Mouse (Mus musculus): ENCODE results near the gene Gne.

The Gne gene

DNA sequence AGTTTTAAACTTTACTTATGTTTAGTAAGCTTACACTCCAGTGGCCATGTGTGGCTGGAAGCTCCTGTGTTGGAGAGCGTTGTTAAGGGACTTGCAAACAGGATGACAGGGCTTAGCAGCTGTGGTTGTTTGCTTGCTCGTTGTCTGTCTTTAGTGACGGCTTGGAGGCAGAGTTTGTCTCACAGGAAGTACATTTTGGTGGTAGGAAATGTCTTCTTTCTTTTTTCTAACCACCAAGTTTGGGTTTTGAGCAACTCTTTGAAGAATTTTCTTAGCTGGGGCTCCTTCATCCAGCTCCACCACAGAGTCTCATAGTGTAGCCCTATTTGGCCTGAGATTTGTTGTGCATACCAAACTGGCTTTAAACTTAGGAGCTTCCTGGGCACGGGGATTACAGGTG is 61.7 kb downstream of the Gne start:
- DNase-seq: no peak

DNA sequence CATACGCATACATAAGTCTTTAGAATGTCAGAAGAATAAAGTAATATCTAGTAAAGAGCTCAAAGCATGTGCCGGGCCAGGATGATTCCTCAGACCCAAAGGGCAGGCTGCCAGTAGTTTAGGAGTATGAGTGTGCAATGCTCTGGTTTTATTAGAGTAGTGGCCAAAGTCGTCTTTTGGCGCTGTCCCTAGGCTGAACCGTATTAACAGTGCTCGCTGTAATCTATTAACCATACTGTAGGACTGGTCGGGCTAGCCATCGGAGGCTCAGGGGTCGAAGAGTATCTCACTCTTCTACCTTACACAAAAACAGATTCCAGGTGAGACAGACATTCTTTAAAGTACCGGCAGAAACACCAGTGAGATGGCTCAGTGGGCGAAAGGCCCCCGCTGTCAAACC is 67.2 kb downstream of the Gne start:
- no peak for DNase-seq

DNA sequence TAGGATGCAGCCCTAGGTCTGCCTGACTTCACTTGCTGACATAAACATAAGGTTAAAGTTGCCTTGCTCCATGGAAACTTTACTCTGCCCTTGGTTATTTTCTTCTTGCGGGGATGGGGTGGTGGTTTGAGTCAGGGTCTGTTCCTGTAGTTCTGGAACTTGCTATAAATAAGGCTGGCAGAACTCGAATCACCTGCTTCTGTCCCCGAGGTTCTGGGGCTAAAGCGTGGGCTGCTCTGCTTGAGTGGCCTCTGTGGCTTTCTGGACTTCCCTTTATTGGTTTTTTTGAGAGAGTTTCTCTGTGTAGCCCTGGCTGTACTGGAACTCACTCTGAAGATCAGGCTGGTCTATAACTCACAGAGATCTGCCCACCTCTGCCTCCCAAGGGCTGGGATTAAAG is 67.9 kb downstream of the Gne start:
- DNase-seq: no peak

DNA sequence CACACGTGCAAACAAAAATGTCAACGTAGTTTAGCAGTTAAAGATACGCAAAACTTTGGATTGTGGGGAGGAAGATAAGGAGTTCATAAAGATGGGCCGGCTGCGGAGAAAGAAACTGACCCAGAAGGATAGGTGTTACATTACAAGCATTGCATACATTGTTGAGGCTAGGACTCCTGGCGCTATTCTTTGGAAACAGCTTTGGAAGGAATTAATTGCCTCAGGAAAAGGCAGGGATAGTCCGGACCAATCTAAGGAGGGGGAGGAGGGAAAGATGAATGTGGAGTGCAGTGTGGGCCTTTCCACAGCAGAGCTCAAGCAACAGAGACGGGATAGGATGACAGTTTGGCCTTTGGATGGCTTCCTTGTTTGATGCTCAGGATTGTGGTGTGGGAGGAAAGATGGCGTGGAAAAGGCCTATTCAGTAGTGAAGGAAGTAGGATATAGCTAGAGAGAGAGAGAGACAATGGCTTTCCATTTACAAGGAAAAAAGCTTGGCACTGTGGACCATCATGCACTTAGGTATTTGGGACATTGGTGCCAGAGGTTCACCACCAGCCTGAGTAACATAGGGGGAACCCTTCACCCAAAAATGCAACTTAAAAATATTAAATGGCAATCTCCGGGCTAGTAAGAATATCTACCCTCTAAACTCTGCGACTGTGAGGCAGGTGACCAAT is 70.4 kb downstream of the Gne start:
- DNase-seq: no peak

DNA sequence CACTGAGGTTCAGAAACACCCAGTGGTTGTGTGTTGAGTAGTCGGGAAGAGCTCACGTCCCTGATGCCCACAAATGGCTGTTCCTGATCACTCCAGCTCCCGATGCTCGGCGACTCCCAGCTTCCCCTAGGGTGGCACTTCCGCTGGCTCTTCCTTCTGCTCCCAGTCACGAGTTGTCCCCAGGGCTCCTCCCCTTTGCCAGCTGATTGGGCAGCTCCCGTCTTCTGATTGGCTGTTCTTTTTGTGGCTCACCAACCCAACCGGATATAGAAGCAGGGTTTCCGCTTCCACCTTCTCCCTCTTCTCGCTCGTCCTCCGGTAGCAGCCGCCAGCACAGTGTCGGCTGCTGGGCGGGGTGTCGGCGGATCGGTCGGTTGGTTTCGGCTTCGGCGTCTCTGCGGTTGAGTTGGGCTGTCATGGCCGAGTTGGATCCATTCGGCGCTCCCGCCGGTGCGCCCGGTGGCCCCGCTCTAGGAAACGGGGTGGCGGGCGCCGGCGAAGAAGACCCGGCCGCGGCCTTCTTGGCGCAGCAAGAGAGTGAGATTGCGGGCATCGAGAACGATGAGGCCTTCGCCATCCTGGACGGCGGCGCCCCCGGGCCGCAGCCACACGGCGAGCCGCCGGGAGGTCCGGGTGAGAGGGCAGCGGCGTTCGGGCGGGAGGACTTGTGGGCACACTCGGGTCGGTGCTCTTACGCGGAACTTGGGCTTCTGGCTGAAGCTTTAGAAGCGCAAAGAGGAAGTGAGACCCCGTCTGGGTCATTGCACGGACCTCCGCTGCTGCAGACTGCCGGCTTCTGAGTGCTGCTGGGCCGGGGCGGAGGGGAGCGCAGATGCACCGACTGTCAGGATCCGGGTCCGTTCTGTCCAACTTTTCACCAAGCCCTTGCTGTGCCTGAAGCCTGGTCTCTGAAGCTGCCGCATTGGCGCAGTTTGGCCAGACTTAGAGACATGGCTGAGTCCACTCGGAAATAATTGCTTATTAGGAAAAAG is 71.3 kb downstream of the Gne start:
- DNase-seq: peak; percentile 98

DNA sequence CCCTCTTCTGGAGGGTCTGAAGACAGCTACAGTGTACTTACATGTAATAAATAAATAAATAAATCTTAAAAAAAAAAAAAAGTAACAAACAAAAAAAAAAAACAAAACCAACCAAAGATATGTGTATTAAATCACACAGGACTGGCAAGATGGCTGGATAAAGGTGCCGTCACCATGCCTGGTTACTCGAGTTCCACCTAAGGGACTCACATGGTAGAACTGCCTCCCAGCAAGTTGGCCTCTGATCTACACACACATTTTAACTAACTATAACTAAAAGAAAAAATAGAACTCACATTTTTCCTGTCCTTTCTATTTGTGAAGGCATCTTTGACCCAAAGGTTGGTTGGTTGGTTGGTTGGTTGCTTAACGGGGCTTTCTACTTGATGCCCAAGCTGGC is 72.2 kb downstream of the Gne start:
- no peak for DNase-seq

DNA sequence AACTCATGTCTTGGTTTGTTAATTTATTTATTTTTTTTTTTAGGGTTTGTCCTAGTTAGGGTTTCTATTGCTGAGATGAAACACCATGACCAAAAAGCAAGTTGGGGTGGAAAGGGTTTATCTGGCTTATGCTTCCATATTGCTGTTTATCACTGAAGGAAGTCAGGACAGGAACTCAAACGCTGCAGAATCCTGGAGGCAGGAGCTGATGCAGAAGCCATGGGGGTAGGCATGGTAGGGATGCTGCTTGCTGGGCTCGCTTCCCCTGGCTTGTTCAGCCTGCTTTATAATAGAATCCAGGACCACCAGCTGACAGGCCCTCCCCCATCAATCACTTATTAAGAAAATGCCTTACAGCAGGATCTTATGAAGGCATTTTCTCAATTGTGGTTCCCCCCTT is 73.1 kb downstream of the Gne start:
- DNase-seq: no peak

DNA sequence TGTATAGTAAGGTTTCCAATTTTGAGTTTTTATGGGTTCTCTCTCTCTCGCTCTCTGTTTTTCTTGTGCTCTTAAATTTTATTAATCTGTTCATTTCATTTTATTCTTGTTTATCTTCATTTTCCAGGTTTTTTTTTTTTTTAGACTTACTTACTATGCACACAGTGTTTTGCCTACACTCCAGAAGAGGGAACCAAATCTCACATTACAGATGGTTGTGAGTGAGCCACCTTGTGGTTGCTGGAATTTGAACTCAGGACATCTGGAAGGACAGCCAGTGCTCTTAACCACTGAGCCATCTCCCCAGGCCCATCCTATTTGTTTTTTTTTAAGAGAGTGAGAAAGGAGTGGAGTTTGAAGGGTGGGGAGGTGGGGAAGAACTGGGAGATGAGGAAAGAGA is 73.8 kb downstream of the Gne start:
- DNase-seq: no peak

DNA sequence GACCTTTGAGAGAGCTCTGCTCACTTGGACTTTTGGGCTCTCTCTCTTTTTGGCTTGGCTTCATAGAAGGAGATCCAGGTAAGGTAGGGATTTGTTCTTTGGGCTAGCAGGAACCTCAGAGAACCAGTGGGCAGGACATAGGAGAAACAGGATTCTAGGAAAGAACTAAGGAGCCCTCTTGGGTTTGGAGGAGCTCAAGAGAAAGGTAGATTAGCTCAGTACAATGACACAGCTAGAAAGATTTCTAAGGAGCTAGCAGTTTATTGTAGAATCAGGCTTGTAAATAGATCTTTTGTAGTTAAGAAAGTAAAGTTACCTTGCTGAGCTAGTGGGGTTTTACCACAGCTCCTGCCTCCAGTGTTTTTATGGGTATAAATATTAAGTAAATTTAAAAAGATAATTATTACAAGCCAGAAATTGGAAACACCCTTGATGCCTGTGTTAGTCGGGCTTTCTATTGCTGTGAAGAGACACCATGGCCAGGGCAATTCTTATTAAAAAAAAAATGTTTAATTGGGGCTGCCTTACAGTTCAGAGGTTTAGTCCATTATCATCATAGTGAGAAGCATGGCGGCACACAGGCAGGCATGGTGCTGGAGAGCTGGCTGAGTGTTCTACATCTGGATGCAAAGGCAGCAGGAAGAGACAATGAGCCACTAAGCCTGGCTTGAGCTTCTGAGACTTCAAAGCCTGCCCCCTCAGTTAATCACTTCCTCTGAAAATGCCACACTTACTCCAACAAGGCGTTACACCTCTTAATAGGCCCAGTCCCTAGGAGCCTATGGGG is 79.2 kb downstream of the Gne start:
- DNase-seq: no peak

DNA sequence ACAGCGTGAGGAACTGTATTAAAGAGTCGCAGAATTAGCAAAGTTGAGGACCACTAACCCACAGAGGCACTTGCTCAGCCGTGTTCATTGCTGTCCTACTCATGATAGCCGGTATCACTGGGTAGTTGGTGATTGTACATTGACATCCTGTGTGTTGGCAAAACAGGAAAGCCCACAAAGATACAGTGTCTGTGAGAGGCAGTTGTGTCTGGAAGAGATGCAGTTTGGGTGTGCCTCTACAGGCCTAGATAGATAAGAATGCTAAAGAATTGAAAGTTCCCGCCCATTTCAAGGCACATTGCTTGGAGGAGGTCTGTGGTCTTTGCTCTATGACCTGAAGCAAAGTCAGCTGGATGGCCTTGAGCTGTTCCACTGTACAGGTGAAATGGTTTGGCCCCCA is 79.9 kb downstream of the Gne start, which contains the start of gene Clta:
TSS of gene Clta (plus strand) at position 327 of the 400 bp plus-strand sequence.
- no peak for DNase-seq

DNA sequence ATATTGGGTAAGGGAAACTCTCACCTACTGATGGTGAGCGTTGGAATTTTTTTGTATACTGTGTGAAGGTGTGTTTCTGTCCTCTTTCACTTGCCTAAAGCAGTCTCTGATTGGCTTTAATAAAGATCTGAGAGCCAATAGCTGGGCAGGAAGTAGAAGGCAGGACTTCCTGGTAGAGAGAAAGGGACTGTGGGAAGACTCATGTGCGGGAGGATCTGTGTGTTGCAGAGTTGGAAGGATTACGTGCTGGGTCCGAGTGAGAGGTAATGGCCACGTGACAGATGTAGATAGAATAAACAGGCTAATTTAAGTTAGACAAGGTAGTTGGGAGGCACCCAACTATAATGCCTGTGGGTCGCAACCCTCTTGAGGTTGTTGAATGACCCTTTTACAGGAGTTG is 80.4 kb downstream of the Gne start:
- no peak for DNase-seq

DNA sequence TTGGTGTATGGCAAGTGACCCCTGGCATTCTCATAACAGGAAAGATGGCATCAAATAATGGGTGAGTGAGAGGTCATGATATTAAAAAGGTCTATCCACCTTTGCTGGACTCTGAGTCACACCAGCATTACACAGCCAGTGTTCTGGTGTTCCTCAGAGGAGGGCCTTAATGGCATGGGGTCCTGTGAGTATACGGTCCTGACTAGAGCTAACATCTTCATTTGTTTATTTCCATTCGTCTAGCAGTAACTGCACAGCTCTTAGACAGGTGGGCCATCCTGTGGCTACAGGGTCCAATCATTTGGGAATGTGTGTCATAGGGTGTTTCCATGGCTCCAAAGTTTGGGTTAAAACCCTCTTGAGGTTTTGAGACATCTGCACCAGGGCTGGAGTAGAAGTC is 89.6 kb downstream of the Gne start:
- DNase-seq: no peak

DNA sequence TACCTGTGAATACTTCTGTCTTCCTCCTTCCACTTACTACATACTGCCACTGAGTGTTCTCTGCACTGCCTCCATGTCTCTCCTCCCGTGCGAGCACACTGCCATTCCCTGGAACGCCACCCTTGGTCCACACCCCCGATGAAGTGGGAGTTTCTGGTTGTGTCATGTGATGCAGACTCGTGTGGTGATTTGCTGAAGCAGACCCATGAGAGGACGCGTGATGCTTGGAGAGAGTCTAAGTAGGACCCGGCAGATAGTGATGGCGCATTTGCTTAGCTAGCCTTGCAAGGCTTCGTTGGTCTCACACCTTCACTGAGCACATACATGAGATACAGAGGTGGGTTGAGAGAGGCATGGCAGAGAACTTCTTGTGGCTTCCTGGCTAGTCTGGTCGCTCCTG is 90.9 kb downstream of the Gne start:
- no peak for DNase-seq

DNA sequence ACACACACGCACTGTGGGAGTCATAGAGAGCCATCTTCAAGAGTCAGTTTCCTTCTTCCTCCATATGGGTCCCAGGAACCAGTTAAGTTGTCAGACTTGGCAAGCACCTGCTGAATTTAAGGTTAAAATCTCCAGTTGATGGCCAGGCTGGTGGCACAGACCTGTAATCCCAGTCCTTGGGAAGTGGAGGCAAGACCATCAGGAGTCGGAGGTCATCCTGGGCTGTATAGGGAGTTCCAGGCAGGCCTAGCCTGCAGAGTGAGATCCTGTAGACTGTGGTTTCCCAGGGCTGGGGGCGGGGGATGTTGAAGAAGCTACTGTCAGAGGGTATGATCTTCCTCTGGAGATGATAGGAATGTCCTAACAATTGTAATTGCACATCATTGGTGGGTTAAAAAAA is 95.0 kb downstream of the Gne start:
- no peak for DNase-seq

DNA sequence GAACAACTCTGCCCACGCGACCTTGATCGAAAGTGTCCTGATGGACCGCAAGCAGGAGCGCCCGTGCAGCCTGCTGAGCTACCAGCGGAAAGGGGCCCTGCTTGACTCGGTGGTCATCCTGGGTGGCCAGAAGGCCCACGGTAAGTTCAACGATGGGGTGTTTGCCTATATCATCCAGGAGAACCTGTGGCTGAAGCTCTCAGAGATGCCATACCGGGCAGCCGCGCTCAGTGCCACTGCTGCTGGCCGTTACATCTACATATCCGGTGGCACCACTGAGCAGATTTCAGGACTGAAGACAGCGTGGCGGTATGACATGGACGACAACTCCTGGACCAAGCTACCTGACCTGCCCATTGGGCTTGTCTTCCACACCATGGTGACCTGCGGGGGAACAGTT is 99.7 kb downstream of the Gne start:
- no peak for DNase-seq
